Mouse (Mus musculus) heart, adult 9 months (tissue): ENCODE data around the gene Cct4.

Experiments
- DNase-seq, 2 experiments: peaks; one replicate each; pipeline ENCODE4 v3.0.0; 2022; ENCODE audit warnings: low spot score in 2 of 2

Gene Cct4

GRCm38 (mm10) chr11:23029399-23029798 is 39.1 kb downstream of the Cct4 start:
- no peak for DNase-seq

- DNase-seq = no peak
These were observed 56.9 kb downstream of the Cct4 start for GRCm38 (mm10) chr11:23047252-23047651.

GRCm38 (mm10) chr11:23047663-23048582 is 57.6 kb downstream of the Cct4 start:
- DNase-seq = peak in 1 of 2 experiments; percentile 4

- no peak for DNase-seq
These were observed 59.3 kb downstream of the Cct4 start for GRCm38 (mm10) chr11:23049642-23050041.

- DNase-seq = no peak
These were observed 62.0 kb downstream of the Cct4 start for GRCm38 (mm10) chr11:23052353-23052752.
